Mouse (Mus musculus) lung, postnatal 0 days (tissue): ENCODE data around the gene C2cd4c. TPM values are rescaled to one million over a fixed set of nuclear protein-coding genes. Genes with fewer than 3 reads are reported as not detected.

Source experiments
- ATAC-seq: fragments of 200-750 bp; cut with Nextera tagmentation; 2 replicates; pipeline ENCODE4 v1.8.0; 2017; ENCODE audit warnings: moderate library complexity
- DNase-seq: peaks from one replicate; pipeline ENCODE4 v3.0.0-alpha.2; 2016; ENCODE audit warnings: low spot score
- H3K27ac ChIP-seq: fragments of 300-500 bp; sonication (generic); 2 replicates; pipeline ENCODE4 v1.5.1; 2014; ENCODE audit warnings: antibody characterized with exemption, mild to moderate bottlenecking, low read length, mixed read lengths
- H3K27me3 ChIP-seq: fragments of 300-500 bp; sonication (generic); replicated peaks from 2 replicates; pipeline ENCODE4 v1.6.1; 2014; ENCODE audit warnings: low read length, mixed read lengths; ENCODE audit not compliant: insufficient read depth
- H3K36me3 ChIP-seq: fragments of 300-500 bp; sonication (generic); 2 replicates; pipeline ENCODE4 v1.6.1; 2014; ENCODE audit warnings: low read length, mixed read lengths; ENCODE audit not compliant: insufficient read depth
- H3K4me1 ChIP-seq: fragments of 300-500 bp; sonication (generic); 2 replicates; pipeline ENCODE4 v1.6.1; 2014; ENCODE audit warnings: antibody characterized with exemption, low read depth, low read length, mixed read lengths; ENCODE audit not compliant: insufficient read depth
- H3K4me2 ChIP-seq: fragments of 300-500 bp; sonication (generic); replicated peaks from 2 replicates; pipeline ENCODE4 v1.6.1; 2014; ENCODE audit warnings: low read depth, mild to moderate bottlenecking, low read length, moderate library complexity, mixed read lengths
- H3K4me3 ChIP-seq: fragments of 300-500 bp; sonication (generic); 2 replicates; pipeline ENCODE4 v1.5.1; 2014; ENCODE audit warnings: low read depth, low read length
- H3K9ac ChIP-seq: fragments of 300-500 bp; sonication (generic); replicated peaks from 2 replicates; pipeline ENCODE4 v1.6.1; 2014; ENCODE audit warnings: low read depth, mild to moderate bottlenecking
- H3K9me3 ChIP-seq: fragments of 300-500 bp; sonication (generic); 2 replicates; pipeline ENCODE4 v1.6.1; 2016; ENCODE audit warnings: low read length, mixed read lengths
- CTCF ChIP-seq: IDR thresholded peaks from 2 replicates; pipeline ENCODE4 v1.5.1; 2016; ENCODE audit warnings: antibody characterized with exemption, mild to moderate bottlenecking
- EP300 ChIP-seq: IDR thresholded peaks from 2 replicates; pipeline ENCODE4 v1.6.1; 2016; ENCODE audit warnings: antibody characterized with exemption, mild to moderate bottlenecking, control low read depth
- WGBS: fragments of 180-500 bp; shearing (Covaris S2); extraction: QIAGEN DNeasy Blood & Tissue Kit; methylation state at CpG from one replicate; pipeline ENCODE4 v1.1.7; 2014; 5-methylcytosine and 5-hydroxymethylcytosine counted together
- polyA plus RNA-seq: library from polyadenylated mRNA; unstranded; fragments of >200 nt; fragmentation: Nextera tagmentation; extraction: Ambion mirVana; gene quantifications from 2 replicates; pipeline ENCODE4 v1.2.1, GENCODE M21; 2015

The C2cd4c gene
- polyA plus RNA-seq, 1 experiment from 2014 or later = not detected

- ATAC-seq = peak; percentile 49; the same call in 1 of the 2 replicates
- Histone ChIP-seq H3K27ac (no peak overlapping the region), H3K9me3 (no peaks in the 10 kb centered on the region), H3K9ac (no peak overlapping the region), H3K27me3 (no peaks in the 10 kb centered on the region), H3K36me3 (no peaks in the 10 kb centered on the region), H3K4me3 (no peak overlapping the region), H3K4me2 (no peak overlapping the region), H3K4me1 (no peaks in the 10 kb centered on the region)
- WGBS = 27% methylated on average over 7 of the region's 7 CpGs
- DNase-seq = peak; percentile 62
- TF ChIP-seq EP300 (no peak), CTCF (peak; percentile 95)
These were observed 35.4 kb upstream of the C2cd4c start for GRCm38 (mm10) chr10:79649070-79649751.

DNA sequence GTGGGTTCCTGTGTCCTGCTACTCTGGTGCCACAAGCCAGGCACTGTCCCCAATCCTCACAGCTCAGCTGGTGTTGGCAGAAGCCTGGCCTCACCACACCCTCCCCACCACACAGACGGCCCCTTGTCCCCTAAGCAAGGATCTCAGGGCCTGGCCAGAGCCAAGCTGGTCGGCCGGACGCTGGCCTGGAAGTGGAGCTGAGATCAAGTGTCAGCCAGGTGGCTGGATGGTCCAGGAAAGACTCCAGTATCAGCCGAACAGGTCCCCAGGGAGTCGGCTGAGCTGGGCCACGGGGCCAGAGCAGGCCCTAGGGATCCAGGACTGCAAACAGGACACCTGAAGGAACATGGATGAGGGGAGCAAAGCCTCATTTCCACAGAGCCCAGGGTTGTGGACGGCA is 31.9 kb upstream of the C2cd4c start, which contains the start of gene Odf3l2:
Gene Odf3l2 (minus strand): TSS at position 28 of the 400 bp plus-strand sequence.
- no peak within 1 kb of the TSS for H3K9ac ChIP-seq
- no peak within 1 kb of the TSS for H3K4me2 ChIP-seq
- TF ChIP-seq EP300 (no peak), CTCF (no peak)
- ATAC-seq (no peak), DNase-seq (no peak)
- H3K9me3 ChIP-seq = no peaks in the 10 kb centered on the region
- 57% methylated on average over 8 of the region's 8 CpGs for WGBS
- no peak within 1 kb of the TSS for H3K27ac ChIP-seq
- H3K36me3 ChIP-seq = no peaks in the 10 kb centered on the region
- no peak within 1 kb of the TSS for H3K4me3 ChIP-seq
- H3K4me1 ChIP-seq = no peaks in the 10 kb centered on the region
- no peaks in the 10 kb centered on the region for H3K27me3 ChIP-seq

DNA sequence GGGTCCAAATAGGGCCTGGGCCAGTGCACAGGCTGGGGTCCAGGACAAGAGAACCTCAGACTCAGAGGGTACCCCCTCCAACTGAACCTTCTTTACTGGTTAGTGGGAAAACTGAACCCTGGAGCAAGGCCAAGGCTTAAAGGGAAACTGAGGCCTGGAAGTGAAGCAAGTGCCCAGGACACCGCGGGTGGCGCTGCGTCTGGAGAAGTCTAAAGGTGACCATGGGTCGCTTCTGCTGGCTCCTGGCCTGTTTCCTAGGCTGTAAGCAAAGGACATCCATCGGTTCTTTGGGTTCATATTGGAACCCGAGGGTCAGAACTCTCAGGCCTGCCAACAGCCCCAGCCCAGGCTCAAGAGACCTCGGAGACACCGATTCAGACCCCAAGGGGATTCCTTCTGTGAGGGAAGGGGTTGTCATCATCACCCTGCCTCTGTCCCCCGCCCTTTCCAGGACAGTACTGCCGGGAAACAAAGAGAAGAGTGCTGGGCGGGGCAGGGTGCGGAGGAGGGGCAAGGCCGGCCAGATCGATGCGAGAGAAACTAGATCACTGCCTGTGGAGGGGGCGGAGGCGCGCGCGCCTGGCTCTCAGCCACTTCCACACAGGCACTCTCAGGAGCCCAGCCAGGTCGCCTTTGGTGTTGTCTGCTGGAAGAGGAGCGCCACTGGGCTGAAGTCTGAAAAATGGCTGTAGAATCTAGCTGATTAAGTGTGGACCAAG is 24.8 kb upstream of the C2cd4c start:
- H3K27ac ChIP-seq = no peak overlapping the region
- H3K9ac ChIP-seq = no peak overlapping the region
- no peaks in the 10 kb centered on the region for H3K36me3 ChIP-seq
- H3K27me3 ChIP-seq = peaks cover 14% of the 10 kb centered on the region; the same call in 1 of the 2 replicates
- no peak for TF ChIP-seq CTCF
- no peaks in the 10 kb centered on the region for H3K9me3 ChIP-seq
- no peak overlapping the region for H3K4me3 ChIP-seq
- 6% methylated on average over 23 of the region's 23 CpGs for WGBS
- H3K4me1 ChIP-seq = peaks cover 3% of the 10 kb centered on the region; the same call in 1 of the 2 replicates
- DNase-seq (no peak), ATAC-seq (peak; percentile 28; the same call in 1 of the 2 replicates)
- peak overlapping the region; percentile 25; the same call in 1 of the 2 replicates for H3K4me2 ChIP-seq

DNA sequence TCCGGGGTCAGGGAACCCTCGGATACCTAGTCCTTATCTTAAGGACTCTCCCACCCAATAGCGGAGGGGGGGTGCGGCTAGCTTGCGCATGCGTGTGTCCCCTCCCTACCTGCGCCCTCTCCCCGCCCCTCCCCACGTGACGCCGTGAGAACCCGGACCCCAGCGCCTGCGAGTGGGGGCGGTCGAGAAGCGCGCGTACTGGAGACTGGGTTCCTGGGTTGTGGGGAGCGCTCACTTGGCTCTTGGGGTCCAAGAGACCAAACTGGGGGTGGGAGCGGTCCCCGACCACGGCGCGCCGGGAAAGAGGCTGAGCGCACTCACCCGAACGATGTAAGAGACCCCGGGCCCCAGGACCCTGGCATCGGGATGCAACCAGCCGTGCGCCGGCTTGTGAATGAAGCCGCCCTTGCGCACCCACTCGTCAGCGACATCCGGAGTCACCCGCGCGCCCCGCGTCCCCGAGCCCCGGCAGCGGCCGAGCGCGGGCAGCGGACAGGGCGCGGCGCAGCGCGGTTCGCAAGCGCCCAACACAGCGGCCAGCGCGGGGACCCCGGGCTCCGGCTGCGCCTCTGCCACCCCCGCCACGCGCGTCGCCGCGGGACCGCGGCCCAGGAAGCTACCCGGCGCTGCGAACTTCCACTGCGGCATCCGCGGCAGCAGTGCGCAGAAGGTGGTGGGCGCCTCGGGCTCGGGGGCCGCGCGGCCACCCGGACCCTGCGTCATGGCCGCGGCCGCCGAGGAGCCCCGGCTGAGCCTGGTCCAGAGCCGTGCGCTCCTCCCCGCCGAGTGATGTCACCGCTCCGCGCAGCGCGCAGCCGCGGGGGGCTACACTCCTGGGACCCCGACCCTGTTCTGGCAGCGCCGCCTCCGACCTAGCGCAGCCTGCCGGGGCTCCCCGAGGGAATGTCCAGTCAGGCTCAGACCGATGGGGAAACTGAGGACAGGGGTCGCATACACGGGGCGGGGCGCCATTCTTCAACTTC is 23.6 kb upstream of the C2cd4c start, which contains the start of gene Shc2:
Gene Shc2 (minus strand): TSS at position 791 of the 983 bp plus-strand sequence.
- peak within 1 kb of the TSS; percentile 44 for H3K4me3 ChIP-seq
- H3K4me1 ChIP-seq = peaks cover 3% of the 10 kb centered on the region; the same call in 1 of the 2 replicates
- no peaks in the 10 kb centered on the region for H3K9me3 ChIP-seq
- no peaks in the 10 kb centered on the region for H3K36me3 ChIP-seq
- peaks cover 14% of the 10 kb centered on the region; the same call in 1 of the 2 replicates for H3K27me3 ChIP-seq
- WGBS = under 1% methylated on average over 62 of the region's 116 CpGs
- DNase-seq (no peak), ATAC-seq (peak; percentile 37; the same call in 1 of the 2 replicates)
- no peak within 1 kb of the TSS for H3K9ac ChIP-seq
- H3K4me2 ChIP-seq = peak within 1 kb of the TSS; percentile 72
- TF ChIP-seq CTCF (no peak), EP300 (no peak)
- no peak within 1 kb of the TSS for H3K27ac ChIP-seq

- no peaks in the 10 kb centered on the region for H3K36me3 ChIP-seq
- H3K4me3 ChIP-seq = no peak overlapping the region
- H3K27ac ChIP-seq = no peak overlapping the region
- H3K9ac ChIP-seq = no peak overlapping the region
- H3K9me3 ChIP-seq = no peaks in the 10 kb centered on the region
- H3K4me1 ChIP-seq = peaks cover 3% of the 10 kb centered on the region; the same call in 1 of the 2 replicates
- WGBS = 71% methylated on average over 8 of the region's 8 CpGs
- H3K27me3 ChIP-seq = peaks cover 14% of the 10 kb centered on the region; the same call in 1 of the 2 replicates
- TF ChIP-seq EP300 (no peak), CTCF (no peak)
- ATAC-seq (no peak), DNase-seq (no peak)
- H3K4me2 ChIP-seq = no peak overlapping the region
These were observed 22.5 kb upstream of the C2cd4c start for GRCm38 (mm10) chr10:79636287-79636686.
